Mouse (Mus musculus) kidney, embryonic 14.5 days (tissue): ENCODE data around the gene Olfr549. TPM values are rescaled to one million over a fixed set of nuclear protein-coding genes. Genes with fewer than 3 reads are reported as not detected.

ENCODE experiments used
- ATAC-seq: fragments of 200-750 bp; cut with Nextera tagmentation; 2 replicates; pipeline ENCODE4 v1.8.0; 2017; ENCODE audit warnings: moderate number of reproducible peaks, mild to moderate bottlenecking, moderate TSS enrichment, moderate library complexity; ENCODE audit not compliant: low FRiP score, low TSS enrichment
- H3K27ac ChIP-seq: fragments of 300-500 bp; sonication (generic); 2 replicates; pipeline ENCODE4 v1.5.1; 2014; ENCODE audit warnings: low read depth, mild to moderate bottlenecking, low read length, moderate library complexity, mixed read lengths
- H3K27me3 ChIP-seq: fragments of 300-500 bp; sonication (generic); 2 replicates; pipeline ENCODE4 v1.6.1; 2014; ENCODE audit warnings: mild to moderate bottlenecking, low read length; ENCODE audit not compliant: control insufficient read depth, insufficient read depth
- H3K36me3 ChIP-seq: fragments of 300-500 bp; sonication (generic); 2 replicates; pipeline ENCODE4 v1.6.1; 2014; ENCODE audit warnings: low read length, mixed read lengths; ENCODE audit not compliant: control insufficient read depth, insufficient read depth
- H3K4me1 ChIP-seq: fragments of 300-500 bp; sonication (generic); 2 replicates; pipeline ENCODE4 v1.6.1; 2014; ENCODE audit warnings: low read length, mixed read lengths; ENCODE audit not compliant: control insufficient read depth, insufficient read depth
- H3K4me2 ChIP-seq: fragments of 300-500 bp; sonication (generic); replicated peaks from 2 replicates; pipeline ENCODE4 v1.6.1; 2014; ENCODE audit warnings: low read depth, mild to moderate bottlenecking, low read length
- H3K4me3 ChIP-seq: fragments of 300-500 bp; sonication (generic); 2 replicates; pipeline ENCODE4 v1.5.1; 2014; ENCODE audit warnings: mild to moderate bottlenecking, low read length
- H3K9ac ChIP-seq: fragments of 300-500 bp; sonication (generic); 2 replicates; pipeline ENCODE4 v1.6.1; 2014; ENCODE audit warnings: low read depth, mild to moderate bottlenecking, low read length, moderate library complexity
- H3K9me3 ChIP-seq: fragments of 300-500 bp; sonication (generic); 2 replicates; pipeline ENCODE4 v1.6.1; 2016; ENCODE audit warnings: low read length; ENCODE audit not compliant: control insufficient read depth
- WGBS: fragments of 180-500 bp; shearing (Covaris S2); extraction: QIAGEN DNeasy Blood & Tissue Kit; methylation state at CpG from one replicate; pipeline ENCODE4 v1.1.7; 2014; 5-methylcytosine and 5-hydroxymethylcytosine counted together
- polyA plus RNA-seq: library from polyadenylated mRNA; unstranded; fragments of >200 nt; fragmentation: Nextera tagmentation; extraction: Ambion mirVana; gene quantifications from 2 replicates; pipeline ENCODE4 v1.2.1, GENCODE M21; 2014

The Olfr549 gene
- polyA plus RNA-seq, 1 experiment from 2014 or later: not detected

- no peak within 1 kb of the TSS for H3K4me3 ChIP-seq
- H3K9me3 ChIP-seq: no peaks in the 10 kb centered on the region
- H3K27me3 ChIP-seq: no peaks in the 10 kb centered on the region
- no peak within 1 kb of the TSS for H3K27ac ChIP-seq
- H3K9ac ChIP-seq: no peak within 1 kb of the TSS
- WGBS: 93% methylated on average over 8 of the region's 8 CpGs
- no peaks in the 10 kb centered on the region for H3K36me3 ChIP-seq
- ATAC-seq: no peak
- H3K4me1 ChIP-seq: no peaks in the 10 kb centered on the region
- H3K4me2 ChIP-seq: no peak within 1 kb of the TSS
Measured at GRCm38 (mm10) chr7:102571142-102571541, 21.5 kb downstream of the Olfr549 start, which contains the start of gene Olfr550. Gene Olfr550, plus strand, starts transcription at chr7:102571442.

GRCm38 (mm10) chr7:102573174-102573830, 23.6 kb downstream of the Olfr549 start:
- no peak overlapping the region for H3K4me2 ChIP-seq
- H3K4me3 ChIP-seq: no peak overlapping the region
- no peak for ATAC-seq
- H3K36me3 ChIP-seq: no peaks in the 10 kb centered on the region
- H3K27me3 ChIP-seq: no peaks in the 10 kb centered on the region
- no peak overlapping the region for H3K9ac ChIP-seq
- H3K4me1 ChIP-seq: no peaks in the 10 kb centered on the region
- no peak overlapping the region for H3K27ac ChIP-seq
- no peaks in the 10 kb centered on the region for H3K9me3 ChIP-seq
- 86% methylated on average over 3 of the region's 3 CpGs for WGBS

- no peak for ATAC-seq
- Histone ChIP-seq H3K4me2 (no peak overlapping the region), H3K9ac (no peak overlapping the region), H3K27ac (no peak overlapping the region), H3K9me3 (no peaks in the 10 kb centered on the region), H3K4me3 (no peak overlapping the region), H3K27me3 (no peaks in the 10 kb centered on the region), H3K4me1 (no peaks in the 10 kb centered on the region), H3K36me3 (no peaks in the 10 kb centered on the region)
- WGBS: 78% methylated on average over 6 of the region's 6 CpGs
Measured at GRCm38 (mm10) chr7:102575998-102576397, 26.3 kb downstream of the Olfr549 start.

DNA sequence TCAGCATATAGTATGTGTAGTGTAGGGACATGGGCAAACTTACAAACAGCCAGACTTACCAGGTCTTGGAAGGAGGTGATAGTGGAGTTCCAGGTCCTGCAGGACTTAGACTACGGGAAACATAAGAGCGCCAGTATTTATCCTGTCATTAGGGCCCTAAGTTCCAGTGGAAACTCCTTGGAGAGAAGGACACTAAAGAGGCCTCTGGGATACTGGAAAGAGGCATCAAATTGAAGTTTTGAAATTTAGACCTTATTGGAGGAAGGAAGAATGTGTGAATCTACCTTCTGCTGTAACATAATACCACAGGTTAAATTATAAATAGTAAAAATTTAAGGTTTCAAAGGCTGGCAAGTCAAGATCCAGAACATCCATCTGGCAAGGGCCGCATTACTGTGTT, 42.1 kb downstream of the Olfr549 start, which contains the start of gene Olfr551:
TSS of gene Olfr551 (minus strand) at position 101 of the 400 bp plus-strand sequence.
- ATAC-seq: no peak
- H3K27me3 ChIP-seq: no peaks in the 10 kb centered on the region
- no peak within 1 kb of the TSS for H3K4me3 ChIP-seq
- WGBS: 90% methylated on average over 3 of the region's 3 CpGs
- no peak within 1 kb of the TSS for H3K27ac ChIP-seq
- no peaks in the 10 kb centered on the region for H3K36me3 ChIP-seq
- H3K4me2 ChIP-seq: no peak within 1 kb of the TSS
- H3K9me3 ChIP-seq: no peaks in the 10 kb centered on the region
- H3K9ac ChIP-seq: no peak within 1 kb of the TSS
- H3K4me1 ChIP-seq: no peaks in the 10 kb centered on the region

DNA sequence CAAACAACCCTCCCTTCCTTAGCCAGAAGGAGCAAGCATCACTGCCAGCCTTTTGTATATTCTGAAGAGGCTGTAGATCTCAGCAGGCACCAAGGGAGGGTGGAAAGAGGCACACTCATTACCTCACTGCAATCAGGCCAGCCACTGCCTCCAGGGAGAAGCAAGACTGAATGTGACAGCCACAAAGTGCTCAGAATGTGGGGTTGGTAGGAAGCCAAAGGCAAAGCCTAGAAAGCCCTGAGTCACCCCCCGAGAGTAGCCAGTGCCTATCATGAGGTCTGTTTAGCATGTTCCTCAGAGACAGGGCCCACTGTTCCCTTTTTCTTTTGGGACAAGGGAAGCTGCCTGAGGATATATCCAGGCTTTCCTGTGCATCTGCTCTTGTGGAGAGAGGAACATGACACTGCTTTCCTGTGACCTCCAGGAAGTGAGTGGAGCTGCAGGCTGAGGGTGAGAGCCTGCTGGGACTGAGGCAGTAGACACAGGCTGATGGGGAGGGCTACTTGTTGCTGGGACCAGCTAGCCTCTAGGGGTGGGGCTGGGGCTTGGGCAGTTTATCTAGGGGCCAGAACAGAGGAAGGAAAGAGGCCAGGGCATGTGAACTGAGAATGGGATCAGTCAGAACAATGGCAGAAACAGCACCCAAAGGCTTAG, 47.8 kb downstream of the Olfr549 start, which contains the start of gene Olfr552:
TSS of gene Olfr552 (plus strand) at position 393 of the 654 bp plus-strand sequence.
- Histone ChIP-seq H3K9me3 (no peaks in the 10 kb centered on the region), H3K4me2 (no peak within 1 kb of the TSS), H3K4me3 (no peak within 1 kb of the TSS), H3K9ac (no peak within 1 kb of the TSS), H3K27ac (no peak within 1 kb of the TSS), H3K27me3 (no peaks in the 10 kb centered on the region), H3K36me3 (no peaks in the 10 kb centered on the region), H3K4me1 (no peaks in the 10 kb centered on the region)
- no peak for ATAC-seq
- 67% methylated on average over 1 of the region's 1 CpGs for WGBS

Other genes starting within 250 kb of the Olfr549 start
- 159 and 198 TPM in 2 replicates for gene Rrm1, start 108.2 kb upstream of the Olfr549 start, polyA plus RNA-seq
- gene Olfr543, start 68.2 kb upstream of the Olfr549 start, polyA plus RNA-seq: 0.63 and 0.80 TPM in 2 replicates
- gene Olfr544, start 61.6 kb upstream of the Olfr549 start, polyA plus RNA-seq: 0.10 TPM in 1 of 2 replicates, not detected in the other
- gene Olfr545, start 50.3 kb upstream of the Olfr549 start, polyA plus RNA-seq: not detected in 2 replicates
- not detected in 2 replicates for gene Olfr547, start 15.1 kb upstream of the Olfr549 start, polyA plus RNA-seq
- gene Olfr548-ps1, start 9.0 kb upstream of the Olfr549 start, polyA plus RNA-seq: not detected in 2 replicates
- gene Trim21, start 15.6 kb downstream of the Olfr549 start, polyA plus RNA-seq: 0.68 and 1.5 TPM in 2 replicates
- gene Olfr550, start 21.6 kb downstream of the Olfr549 start, polyA plus RNA-seq: not detected in 2 replicates
- not detected in 2 replicates for gene Olfr551, start 42.0 kb downstream of the Olfr549 start, polyA plus RNA-seq
- gene Olfr552, start 47.9 kb downstream of the Olfr549 start, polyA plus RNA-seq: not detected in 2 replicates
- gene Olfr553, start 68.3 kb downstream of the Olfr549 start, polyA plus RNA-seq: not detected in 2 replicates
- gene Olfr554, start 88.6 kb downstream of the Olfr549 start, polyA plus RNA-seq: not detected in 2 replicates
- not detected in 2 replicates for gene Olfr555, start 109.0 kb downstream of the Olfr549 start, polyA plus RNA-seq
- gene Olfr556, start 115.0 kb downstream of the Olfr549 start, polyA plus RNA-seq: not detected in 2 replicates
- 10.4 and 15.4 TPM in 2 replicates for gene Trim68, start 137.5 kb downstream of the Olfr549 start, polyA plus RNA-seq
- gene Olfr557, start 146.0 kb downstream of the Olfr549 start, polyA plus RNA-seq: not detected in 2 replicates
- 0.20 and 0.36 TPM in 2 replicates for gene Olfr558, start 152.3 kb downstream of the Olfr549 start, polyA plus RNA-seq
- not detected in 2 replicates for gene Olfr33, start 169.2 kb downstream of the Olfr549 start, polyA plus RNA-seq
- gene Olfr559, start 177.6 kb downstream of the Olfr549 start, polyA plus RNA-seq: not detected in 2 replicates
- not detected in 2 replicates for gene Olfr560, start 209.5 kb downstream of the Olfr549 start, polyA plus RNA-seq
- 0.22 and 0.27 TPM in 2 replicates for gene Olfr78, start 209.6 kb downstream of the Olfr549 start, polyA plus RNA-seq
- not detected in 2 replicates for gene Olfr561, start 221.4 kb downstream of the Olfr549 start, polyA plus RNA-seq